Mouse (Mus musculus) myocyte (in vitro differentiated cells): Measurements from ENCODE around the gene Hsd11b2. TPM values are rescaled to one million over a fixed set of nuclear protein-coding genes. Genes with fewer than 3 reads are reported as not detected.

Source experiments
- H3K27me3 ChIP-seq: one replicate; pipeline ENCODE4 v1.6.1; 2011; ENCODE audit not compliant: control insufficient read depth, insufficient read depth, insufficient read length
- H3K36me3 ChIP-seq: one replicate; pipeline ENCODE4 v1.6.1; 2011; ENCODE audit not compliant: control insufficient read depth, insufficient read depth
- H3K4me2 ChIP-seq: one replicate; pipeline ENCODE4 v1.6.1; 2011; ENCODE audit warnings: low read depth, control low read depth
- H3K4me3 ChIP-seq: one replicate; pipeline ENCODE4 v1.5.1; 2011; ENCODE audit warnings: mild to moderate bottlenecking, control low read depth, moderate library complexity
- H3K79me2 ChIP-seq: one replicate; pipeline ENCODE4 v1.6.1; 2011; ENCODE audit not compliant: control insufficient read depth, insufficient read depth
- H3ac ChIP-seq: one replicate; pipeline ENCODE4 v1.6.1; 2011; ENCODE audit not compliant: control insufficient read depth, insufficient read length
- CEBPB ChIP-seq: IDR thresholded peaks from 2 replicates; pipeline ENCODE4 v1.6.1; 2011; ENCODE audit warnings: mild to moderate bottlenecking, moderate library complexity; ENCODE audit not compliant: poor library complexity, insufficient read depth, severe bottlenecking
- E2F4 ChIP-seq: IDR thresholded peaks from one replicate; pipeline ENCODE4 v1.6.1; 2011; ENCODE audit warnings: mild to moderate bottlenecking, control low read depth, moderate library complexity; ENCODE audit not compliant: insufficient read depth
- MAX ChIP-seq: IDR thresholded peaks from one replicate; pipeline ENCODE4 v1.6.1; 2011; ENCODE audit warnings: low read depth, mild to moderate bottlenecking, control low read depth
- MYOD1 ChIP-seq, 3 experiments: IDR thresholded peaks; one replicate each; pipeline ENCODE4 v1.6.1; 2011; ENCODE audit warnings: control low read depth in 2 of 3, low read depth in 2 of 3, mild to moderate bottlenecking in 2 of 3, moderate library complexity in 1 of 3; ENCODE audit not compliant: insufficient read length in 2 of 3, control insufficient read depth in 1 of 3
- MYOG ChIP-seq, 3 experiments: IDR thresholded peaks; one replicate each; pipeline ENCODE4 v1.6.1; 2011; ENCODE audit warnings: control low read depth in 2 of 3, low read depth in 2 of 3, mild to moderate bottlenecking in 2 of 3; ENCODE audit not compliant: insufficient read length in 2 of 3, control insufficient read depth in 1 of 3, insufficient read depth in 1 of 3
- POLR2A ChIP-seq: IDR thresholded peaks from one replicate; pipeline ENCODE4 v1.6.1; 2011; ENCODE audit warnings: low read depth, mild to moderate bottlenecking, control low read depth, moderate library complexity; ENCODE audit not compliant: insufficient read length
- POLR2AphosphoS2 ChIP-seq: IDR thresholded peaks from one replicate; pipeline ENCODE4 v1.6.1; 2011; ENCODE audit warnings: low read depth, control low read depth; ENCODE audit not compliant: insufficient read length
- REST ChIP-seq: IDR thresholded peaks from one replicate; pipeline ENCODE4 v1.6.1; 2011; ENCODE audit warnings: mild to moderate bottlenecking, control low read depth, moderate library complexity; ENCODE audit not compliant: insufficient read depth, insufficient read length
- SRF ChIP-seq: IDR thresholded peaks from one replicate; pipeline ENCODE4 v1.6.1; 2011; ENCODE audit warnings: low read depth; ENCODE audit not compliant: control insufficient read depth, insufficient read length
- TCF12 ChIP-seq: IDR thresholded peaks from one replicate; pipeline ENCODE4 v1.6.1; 2011; ENCODE audit warnings: mild to moderate bottlenecking, control low read depth; ENCODE audit not compliant: poor library complexity, insufficient read depth, severe bottlenecking
- TCF3 ChIP-seq: IDR thresholded peaks from one replicate; pipeline ENCODE4 v1.6.1; 2011; ENCODE audit warnings: low read depth, control low read depth; ENCODE audit not compliant: insufficient read length
- USF1 ChIP-seq: IDR thresholded peaks from one replicate; pipeline ENCODE4 v1.6.1; 2011; ENCODE audit warnings: low read depth, mild to moderate bottlenecking, control low read depth, moderate library complexity
- polyA plus RNA-seq: library from polyadenylated mRNA; unstranded; fragments of >200 nt; fragmentation: generic; extraction: Trizol; gene quantifications from one replicate; pipeline ENCODE4 v1.2.1, GENCODE M21; 2012; ENCODE audit warnings: missing spikeins

The Hsd11b2 gene
- polyA plus RNA-seq, 1 experiment: 0.59 TPM

GRCm38 (mm10) chr8:105476628-105477413, 41.7 kb upstream of the Hsd11b2 start:
- H3K36me3 ChIP-seq: no peaks in the 10 kb centered on the region
- no peaks in the 10 kb centered on the region for H3K27me3 ChIP-seq
- H3K79me2 ChIP-seq: no peaks in the 10 kb centered on the region
- H3K4me2 ChIP-seq: no peak overlapping the region
- TF ChIP-seq MYOG (IDR thresholded peaks at IDR 0.05; ENCODE audit: control insufficient read depth in 1 of 3, insufficient read depth in 1 of 3, insufficient read length in 2 of 3, low read depth in 2 of 3) (peak in 1 of 3 experiments; percentile 39), E2F4 (no peak), MYOD1 (IDR thresholded peaks at IDR 0.05; ENCODE audit: control insufficient read depth in 1 of 3, insufficient read length in 2 of 3, low read depth in 2 of 3) (peak in 1 of 3 experiments; percentile 5)
- no peak overlapping the region for H3ac ChIP-seq
- H3K4me3 ChIP-seq: no peak overlapping the region

- Histone ChIP-seq H3K79me2 (no peaks in the 10 kb centered on the region), H3K27me3 (no peaks in the 10 kb centered on the region), H3K36me3 (no peaks in the 10 kb centered on the region), H3K4me2 (no peak overlapping the region), H3ac (no peak overlapping the region), H3K4me3 (no peak overlapping the region)
- TF ChIP-seq SRF (no peak), TCF3 (no peak), E2F4 (no peak), POLR2AphosphoS2 (no peak), MAX (no peak), POLR2A (no peak), USF1 (no peak), MYOD1 (IDR thresholded peaks at IDR 0.05; ENCODE audit: control insufficient read depth in 1 of 3, insufficient read length in 2 of 3, low read depth in 2 of 3) (no peak), REST (no peak), CEBPB (no peak), MYOG (IDR thresholded peaks at IDR 0.05; ENCODE audit: control insufficient read depth in 1 of 3, insufficient read depth in 1 of 3, insufficient read length in 2 of 3, low read depth in 2 of 3) (no peak), TCF12 (no peak)
These were observed 40.8 kb upstream of the Hsd11b2 start for GRCm38 (mm10) chr8:105477792-105478191.

GRCm38 (mm10) chr8:105481013-105481412, 37.5 kb upstream of the Hsd11b2 start:
- H3K79me2 ChIP-seq: no peaks in the 10 kb centered on the region
- peak in 1 of 3 experiments; percentile 14 for TF ChIP-seq MYOD1 (IDR thresholded peaks at IDR 0.05; ENCODE audit: control insufficient read depth in 1 of 3, insufficient read length in 2 of 3, low read depth in 2 of 3)
- peak; percentile 7 for TF ChIP-seq POLR2A
- TF ChIP-seq CEBPB: no peak
- TF ChIP-seq POLR2AphosphoS2: no peak
- no peak overlapping the region for H3ac ChIP-seq
- no peaks in the 10 kb centered on the region for H3K27me3 ChIP-seq
- peak overlapping the region; percentile 2 for H3K4me2 ChIP-seq
- H3K36me3 ChIP-seq: peaks cover 4% of the 10 kb centered on the region
- H3K4me3 ChIP-seq: no peak overlapping the region

GRCm38 (mm10) chr8:105481453-105481852, 37.1 kb upstream of the Hsd11b2 start:
- TF ChIP-seq SRF: no peak
- no peak for TF ChIP-seq MYOD1 (IDR thresholded peaks at IDR 0.05; ENCODE audit: control insufficient read depth in 1 of 3, insufficient read length in 2 of 3, low read depth in 2 of 3)
- TF ChIP-seq REST: no peak
- TF ChIP-seq CEBPB: no peak
- TF ChIP-seq TCF12: no peak
- no peak for TF ChIP-seq POLR2A
- no peak for TF ChIP-seq TCF3
- no peak for TF ChIP-seq USF1
- no peak for TF ChIP-seq POLR2AphosphoS2
- TF ChIP-seq MAX: no peak
- no peak for TF ChIP-seq E2F4
- no peak for TF ChIP-seq MYOG (IDR thresholded peaks at IDR 0.05; ENCODE audit: control insufficient read depth in 1 of 3, insufficient read depth in 1 of 3, insufficient read length in 2 of 3, low read depth in 2 of 3)
- H3K4me3 ChIP-seq: no peak overlapping the region
- H3K36me3 ChIP-seq: peaks cover 8% of the 10 kb centered on the region
- H3ac ChIP-seq: no peak overlapping the region
- peak overlapping the region; percentile 2 for H3K4me2 ChIP-seq
- H3K27me3 ChIP-seq: no peaks in the 10 kb centered on the region
- H3K79me2 ChIP-seq: no peaks in the 10 kb centered on the region

- H3ac ChIP-seq: no peak overlapping the region
- peaks cover 15% of the 10 kb centered on the region for H3K36me3 ChIP-seq
- no peaks in the 10 kb centered on the region for H3K27me3 ChIP-seq
- H3K4me2 ChIP-seq: no peak overlapping the region
- H3K79me2 ChIP-seq: no peaks in the 10 kb centered on the region
- TF ChIP-seq USF1 (no peak), MAX (no peak), POLR2A (no peak), CEBPB (no peak), POLR2AphosphoS2 (no peak), MYOD1 (IDR thresholded peaks at IDR 0.05; ENCODE audit: control insufficient read depth in 1 of 3, insufficient read length in 2 of 3, low read depth in 2 of 3) (no peak), TCF12 (no peak), REST (no peak), TCF3 (no peak), E2F4 (no peak)
- H3K4me3 ChIP-seq: no peak overlapping the region
These were observed 36.4 kb upstream of the Hsd11b2 start for GRCm38 (mm10) chr8:105482123-105482522.
